Mouse (Mus musculus) ovary, postnatal 14 days (tissue): Measurements from ENCODE around the gene Vnn3.

Experiments used
- DNase-seq: peaks from one replicate; pipeline ENCODE4 v3.0.0; 2022; ENCODE audit warnings: low spot score

Gene Vnn3

GRCm38 (mm10) chr10:23892987-23893386 lies 41.7 kb downstream of the Vnn3 start:
- DNase-seq: no peak

DNA sequence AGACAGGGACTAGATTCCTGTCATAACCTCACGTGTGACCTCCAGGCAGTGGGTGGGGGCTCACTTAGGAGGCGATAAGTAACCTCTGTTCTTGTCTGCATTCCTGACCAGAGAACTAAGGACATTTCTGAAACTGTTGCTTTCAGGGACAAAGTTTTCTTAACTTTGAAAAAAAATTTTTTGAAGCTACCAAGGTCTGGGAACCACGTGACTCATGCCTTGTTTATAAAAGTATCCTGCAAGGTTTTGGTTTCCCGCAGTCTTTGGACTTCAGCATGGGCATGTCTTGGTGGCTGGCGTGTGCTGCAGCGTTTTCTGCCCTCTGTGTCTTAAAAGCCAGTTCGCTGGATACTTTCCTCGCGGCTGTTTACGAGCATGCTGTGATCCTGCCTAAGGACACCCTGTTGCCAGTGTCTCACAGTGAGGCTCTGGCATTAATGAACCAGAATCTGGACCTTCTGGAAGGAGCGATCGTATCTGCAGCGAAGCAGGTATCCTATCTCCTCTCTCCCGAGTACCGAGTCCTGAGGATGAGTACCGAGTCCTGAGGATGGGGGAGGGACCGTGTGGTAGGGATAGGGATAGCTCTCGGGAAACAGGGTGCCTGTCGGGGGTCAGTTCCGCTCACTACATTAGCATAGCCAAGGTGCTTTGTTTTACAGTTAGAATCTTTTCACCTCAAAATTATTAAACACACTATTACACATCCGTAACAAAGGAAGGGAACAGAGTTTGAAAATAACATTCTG lies 43.5 kb downstream of the Vnn3 start, which contains the start of gene Vnn1:
Gene Vnn1 (plus strand): TSS at position 88 of the 749 bp plus-strand sequence.
- DNase-seq: peak; percentile 15

DNA sequence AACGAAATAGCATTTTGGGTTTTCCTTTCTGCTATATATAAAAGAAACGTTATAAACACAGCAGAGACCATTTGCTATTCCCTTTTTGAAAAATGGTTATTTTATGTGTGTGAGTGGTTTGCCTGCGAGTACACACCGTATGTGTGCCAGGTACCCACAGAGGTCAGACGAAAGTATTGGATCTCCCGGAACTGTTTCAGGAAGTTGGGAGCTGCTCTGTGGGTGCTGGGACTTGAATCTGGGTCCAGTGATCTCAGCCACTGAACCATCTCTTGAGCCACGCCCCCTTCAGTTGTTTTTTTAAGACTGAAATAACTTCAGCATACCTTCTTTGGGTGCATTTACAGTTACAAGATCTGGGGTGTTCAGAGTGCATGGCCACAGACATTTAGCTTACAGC lies 44.1 kb downstream of the Vnn3 start:
- DNase-seq: no peak

GRCm38 (mm10) chr10:23901119-23901518 lies 49.9 kb downstream of the Vnn3 start:
- no peak for DNase-seq

DNA sequence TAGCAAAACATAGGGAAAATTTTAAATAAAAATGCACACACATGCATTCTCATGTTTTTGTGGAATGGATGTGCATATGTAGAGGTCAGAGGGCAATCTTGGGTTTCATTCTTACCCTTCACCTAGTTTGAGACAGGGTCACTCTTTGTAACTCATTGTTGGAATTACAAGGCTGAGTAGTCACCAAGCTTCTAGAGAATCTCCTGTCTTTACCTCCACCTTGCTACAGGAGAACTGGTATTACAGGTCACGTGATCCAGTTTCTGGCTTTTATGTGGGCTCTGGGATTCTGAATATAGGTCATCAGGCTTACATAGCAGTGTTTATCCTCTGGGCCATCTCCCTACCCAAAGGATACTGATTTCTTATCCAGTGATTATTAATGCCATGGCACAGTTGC lies 54.4 kb downstream of the Vnn3 start:
- DNase-seq: no peak
